Mouse (Mus musculus) midbrain, embryonic 15.5 days (tissue): Measurements from ENCODE around the gene B4galnt1. TPM values are rescaled to one million over a fixed set of nuclear protein-coding genes. Genes with fewer than 3 reads are reported as not detected.
"Not testable (repeated sequence)": the region's sequence is repeated elsewhere in the genome, so short reads cannot be mapped to it uniquely, and the experiment has no call there.

ENCODE experiments used
- ATAC-seq: fragments of 200-750 bp; cut with Nextera tagmentation; replicated peaks from 2 replicates; pipeline ENCODE4 v1.8.0; 2017; ENCODE audit warnings: moderate TSS enrichment
- H3K27ac ChIP-seq: fragments of 300-500 bp; sonication (generic); 2 replicates; pipeline ENCODE4 v1.5.1; 2015; ENCODE audit warnings: mild to moderate bottlenecking, inconsistent platforms
- H3K27me3 ChIP-seq: fragments of 300-500 bp; sonication (generic); replicated peaks from 2 replicates; pipeline ENCODE4 v1.6.1; 2015; ENCODE audit warnings: inconsistent platforms
- H3K36me3 ChIP-seq: fragments of 300-500 bp; sonication (generic); replicated peaks from 2 replicates; pipeline ENCODE4 v1.6.1; 2015; ENCODE audit warnings: inconsistent platforms
- H3K4me1 ChIP-seq: fragments of 300-500 bp; sonication (generic); 2 replicates; pipeline ENCODE4 v1.6.1; 2015; ENCODE audit warnings: inconsistent platforms
- H3K4me2 ChIP-seq: fragments of 300-500 bp; sonication (generic); 2 replicates; pipeline ENCODE4 v1.6.1; 2015; ENCODE audit warnings: inconsistent platforms, mild to moderate bottlenecking, moderate library complexity
- H3K4me3 ChIP-seq: fragments of 300-500 bp; sonication (generic); 2 replicates; pipeline ENCODE4 v1.5.1; 2015; ENCODE audit warnings: mild to moderate bottlenecking, inconsistent platforms
- H3K9ac ChIP-seq: fragments of 300-500 bp; sonication (generic); 2 replicates; pipeline ENCODE4 v1.6.1; 2015; ENCODE audit warnings: mild to moderate bottlenecking, inconsistent platforms
- H3K9me3 ChIP-seq: fragments of 300-500 bp; sonication (generic); 2 replicates; pipeline ENCODE4 v1.6.1; 2016; ENCODE audit warnings: inconsistent platforms
- whole genome bisulfite sequencing: fragments of 180-500 bp; shearing (Covaris S2); methylation state at CpG from one replicate; pipeline ENCODE4 v1.1.7; 2015; ENCODE audit warnings: mixed read lengths; 5-methylcytosine and 5-hydroxymethylcytosine counted together
- polyA plus RNA-seq: library from polyadenylated mRNA; unstranded; fragments of >200 nt; fragmentation: Nextera tagmentation; extraction: Ambion mirVana; gene quantifications from 2 replicates; pipeline ENCODE4 v1.2.1, GENCODE M21; 2015

B4galnt1 gene
- polyA plus RNA-seq, 1 experiment from 2014 or later: 62.2 TPM

DNA sequence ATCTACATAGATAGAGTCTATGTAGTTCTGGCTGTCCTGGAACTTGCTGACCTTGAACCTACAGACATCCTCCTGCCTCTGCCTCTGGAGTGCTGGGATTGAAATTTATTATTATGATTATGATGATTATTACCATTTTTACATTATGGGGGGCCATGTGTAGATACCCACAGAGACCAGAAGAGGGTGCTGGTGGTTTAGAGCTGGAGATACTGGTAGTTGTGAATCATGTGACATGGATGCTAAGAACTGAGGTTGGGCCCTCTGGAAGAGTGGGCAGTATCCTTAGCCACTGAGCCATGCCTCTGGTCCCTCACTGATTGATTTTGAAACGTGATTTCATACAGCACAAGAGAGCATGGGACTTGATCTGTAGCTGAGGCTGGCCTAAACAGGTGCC is 21.4 kb downstream of the B4galnt1 start:
- Histone ChIP-seq H3K4me1 (peaks cover 39% of the 10 kb centered on the region), H3K27me3 (peaks cover 5% of the 10 kb centered on the region; the same call in 1 of the 2 replicates), H3K4me2 (no peak overlapping the region), H3K27ac (no peak overlapping the region), H3K36me3 (0 out of 2 replicates have a peak, but pooled peaks cover 6% of the 10 kb centered on the region), H3K9ac (no peak overlapping the region), H3K4me3 (no peak overlapping the region), H3K9me3 (no peaks in the 10 kb centered on the region)
- ATAC-seq: no peak
- WGBS: 83% methylated on average over 1 of the region's 1 CpGs

DNA sequence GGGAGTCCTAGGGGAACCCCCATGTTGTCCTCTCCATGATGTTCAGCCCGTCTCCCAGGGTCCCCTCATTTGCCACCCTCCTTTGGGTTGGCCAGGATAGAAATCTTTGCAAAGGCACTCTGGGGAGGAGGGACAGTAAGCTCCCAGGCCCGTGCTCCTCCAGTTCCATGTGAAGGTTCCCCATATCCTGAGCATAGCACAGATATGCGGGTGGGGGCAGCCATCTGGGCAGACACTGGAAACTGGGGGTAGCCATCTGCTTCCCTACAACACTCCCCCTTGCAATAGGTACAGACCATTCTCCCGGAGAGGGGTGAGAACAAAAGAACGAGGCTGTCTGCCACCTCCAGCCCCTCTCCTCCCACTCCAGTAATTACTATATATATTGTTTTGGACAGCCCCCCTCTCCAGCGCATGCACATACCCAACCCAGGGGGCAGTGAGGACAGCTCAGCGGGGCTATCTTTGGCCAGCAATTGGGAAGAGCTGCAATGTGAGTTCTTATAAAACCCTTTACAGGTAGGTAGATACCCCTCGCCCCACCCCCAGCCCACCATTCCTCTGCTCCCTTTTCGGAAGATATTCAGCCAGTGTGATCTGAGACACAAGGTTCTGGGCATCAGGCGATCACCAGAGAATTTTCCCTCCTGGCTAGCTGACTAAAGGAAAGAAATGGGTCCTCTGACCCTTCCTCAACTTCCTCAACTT is 22.5 kb downstream of the B4galnt1 start:
- Histone ChIP-seq H3K27ac (no peak overlapping the region), H3K27me3 (peaks cover 5% of the 10 kb centered on the region; the same call in 1 of the 2 replicates), H3K4me2 (peak overlapping the region; percentile 99), H3K4me1 (peaks cover 39% of the 10 kb centered on the region), H3K9ac (peak overlapping the region; percentile 79; the same call in 1 of the 2 replicates), H3K36me3 (peaks cover 9% of the 10 kb centered on the region), H3K4me3 (peak overlapping the region; percentile 71), H3K9me3 (no peaks in the 10 kb centered on the region)
- ATAC-seq: no peak
- 35% methylated on average over 10 of the region's 10 CpGs for WGBS

DNA sequence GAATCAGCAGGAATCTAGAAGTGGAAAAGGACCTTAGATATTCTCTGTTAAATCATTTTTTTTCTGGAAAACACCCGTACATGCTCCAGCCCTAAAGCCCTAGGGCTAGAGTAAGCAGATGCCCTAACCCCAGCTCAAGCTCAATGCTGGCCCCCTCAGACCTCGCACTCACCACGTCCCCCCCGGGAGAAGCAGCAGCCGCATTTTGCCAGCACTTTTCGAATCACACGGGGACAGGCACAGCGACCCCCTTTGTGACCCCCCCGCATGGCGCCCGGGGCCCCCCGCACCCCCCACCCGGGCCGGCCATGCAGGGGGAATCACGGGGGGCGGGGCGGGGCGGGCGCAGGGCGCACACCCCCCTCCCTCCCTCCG is 23.0 kb downstream of the B4galnt1 start:
- Histone ChIP-seq H3K9me3 (no peaks in the 10 kb centered on the region), H3K36me3 (peaks cover 14% of the 10 kb centered on the region), H3K4me3 (peak overlapping the region; percentile 71), H3K9ac (peak overlapping the region; percentile 79), H3K4me1 (peaks cover 39% of the 10 kb centered on the region), H3K27me3 (peaks cover 3% of the 10 kb centered on the region; the same call in 1 of the 2 replicates), H3K4me2 (peak overlapping the region; percentile 99), H3K27ac (peak overlapping the region; percentile 74)
- WGBS: under 1% methylated on average over 19 of the region's 21 CpGs
- peak; percentile 31; the same call in 1 of the 2 replicates for ATAC-seq

DNA sequence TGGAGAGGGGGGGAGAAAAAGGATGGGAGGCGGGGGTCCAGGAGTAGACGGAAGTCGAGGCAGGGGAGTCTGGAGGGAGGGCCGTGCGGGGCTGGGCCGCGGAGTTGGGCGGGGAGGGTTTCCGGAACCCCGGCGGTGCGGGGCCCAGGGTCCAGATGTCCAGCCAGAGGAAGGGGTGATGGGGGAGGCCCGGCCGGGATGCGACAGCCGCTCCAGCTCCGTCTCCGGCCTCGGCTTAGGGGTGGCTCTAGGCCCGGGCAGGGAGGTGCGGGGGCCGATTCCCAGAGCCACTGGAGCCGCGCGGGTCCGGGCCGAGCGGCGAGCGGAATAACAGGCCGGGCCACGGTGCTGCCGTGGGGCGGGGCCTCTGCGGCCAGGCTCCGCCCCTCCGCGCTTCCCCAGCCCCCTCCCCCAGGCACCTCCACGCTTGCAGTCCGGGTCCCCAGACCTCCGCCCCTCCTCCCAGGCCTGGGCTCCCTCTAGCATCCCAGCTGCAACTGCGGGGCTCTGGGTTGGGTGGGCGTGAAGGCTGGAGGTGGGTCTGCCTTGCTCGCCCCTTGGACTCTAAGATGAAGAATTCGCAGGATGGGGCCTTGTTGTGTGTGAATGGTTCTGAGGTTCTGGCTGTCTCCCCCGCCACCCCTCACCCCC is 23.6 kb downstream of the B4galnt1 start:
- Histone ChIP-seq H3K36me3 (peaks cover 15% of the 10 kb centered on the region), H3K4me3 (peak overlapping the region; percentile 71), H3K4me2 (peak overlapping the region; percentile 99), H3K9ac (peak overlapping the region; percentile 79), H3K9me3 (no peaks in the 10 kb centered on the region), H3K27ac (peak overlapping the region; percentile 74), H3K4me1 (peaks cover 35% of the 10 kb centered on the region), H3K27me3 (no peaks in the 10 kb centered on the region)
- ATAC-seq: peak; percentile 81
- WGBS: under 1% methylated on average over 37 of the region's 46 CpGs

DNA sequence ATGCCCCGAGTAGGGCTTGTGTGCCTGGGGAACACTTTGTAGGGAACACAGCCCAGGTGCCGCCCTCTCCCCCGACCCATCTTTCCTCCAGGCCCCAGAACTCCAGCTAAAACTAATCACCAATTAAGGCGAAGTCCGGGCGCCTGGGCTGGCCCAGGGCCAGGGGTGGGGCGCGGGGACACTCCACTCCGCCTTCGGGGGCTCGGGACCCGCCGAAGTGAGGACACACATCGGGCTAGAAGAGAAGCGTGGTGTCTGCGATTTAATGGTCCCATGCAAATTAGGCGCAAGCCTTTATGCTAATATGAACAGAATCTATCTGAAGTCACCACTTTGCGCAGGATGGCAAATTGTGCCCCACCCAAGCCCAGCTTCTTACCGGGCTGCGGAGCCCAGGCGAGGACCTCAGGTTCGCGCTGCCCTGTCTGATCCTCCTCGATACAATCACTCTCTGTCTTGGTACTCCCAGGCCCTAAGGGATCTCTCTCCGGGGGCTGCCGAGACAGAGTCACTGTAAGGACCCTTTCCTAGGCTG is 24.2 kb downstream of the B4galnt1 start:
- Histone ChIP-seq H3K4me3 (peak overlapping the region; percentile 71), H3K36me3 (peaks cover 15% of the 10 kb centered on the region), H3K9me3 (no peaks in the 10 kb centered on the region), H3K9ac (peak overlapping the region; percentile 79), H3K27me3 (no peaks in the 10 kb centered on the region), H3K4me1 (peaks cover 30% of the 10 kb centered on the region), H3K4me2 (peak overlapping the region; percentile 99), H3K27ac (peak overlapping the region; percentile 74; the same call in 1 of the 2 replicates)
- ATAC-seq: peak; percentile 12; the same call in 1 of the 2 replicates
- WGBS: 2% methylated on average over 26 of the region's 26 CpGs

DNA sequence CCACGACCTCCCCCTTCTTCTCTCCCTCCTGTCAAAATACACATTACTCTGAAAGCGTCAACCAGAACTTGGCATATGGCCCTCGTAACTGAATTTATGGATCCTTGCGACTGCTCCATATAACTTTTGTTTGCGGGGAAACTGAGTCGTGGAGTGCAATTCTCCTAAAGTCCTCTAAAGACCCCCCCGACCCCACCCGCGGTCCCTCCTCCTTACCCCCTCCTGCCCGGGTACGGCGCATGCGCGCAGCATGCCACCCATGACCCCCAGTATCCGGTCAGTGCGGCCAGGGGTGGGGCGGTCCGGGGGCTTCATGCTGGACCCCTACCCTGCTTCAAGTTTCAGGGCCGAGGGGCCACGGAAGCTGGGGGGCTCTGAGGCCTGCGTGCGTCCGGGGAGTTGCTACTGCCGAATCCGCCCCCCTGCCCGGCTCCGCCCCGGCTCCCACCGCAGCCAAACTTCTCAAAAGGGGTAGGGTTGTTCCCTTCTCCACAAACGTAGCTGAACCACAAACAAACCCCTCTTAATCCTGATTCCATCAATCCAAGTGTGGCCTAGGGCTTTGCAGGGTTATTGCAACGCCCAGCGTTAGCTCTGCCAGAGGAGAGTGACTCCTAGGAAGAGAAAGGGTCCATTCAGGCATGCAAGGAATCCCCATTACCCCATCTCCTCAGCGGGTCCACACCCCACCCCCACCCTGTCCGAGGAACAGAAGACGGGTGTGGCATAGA is 24.8 kb downstream of the B4galnt1 start, which contains the start of gene Arhgef25:
TSS of gene Arhgef25 (minus strand) at position 433 of the 731 bp plus-strand sequence.
- 0 out of 2 replicates have a peak, but pooled peaks have one; percentile 5 for ATAC-seq
- peaks cover 34% of the 10 kb centered on the region for H3K4me1 ChIP-seq

DNA sequence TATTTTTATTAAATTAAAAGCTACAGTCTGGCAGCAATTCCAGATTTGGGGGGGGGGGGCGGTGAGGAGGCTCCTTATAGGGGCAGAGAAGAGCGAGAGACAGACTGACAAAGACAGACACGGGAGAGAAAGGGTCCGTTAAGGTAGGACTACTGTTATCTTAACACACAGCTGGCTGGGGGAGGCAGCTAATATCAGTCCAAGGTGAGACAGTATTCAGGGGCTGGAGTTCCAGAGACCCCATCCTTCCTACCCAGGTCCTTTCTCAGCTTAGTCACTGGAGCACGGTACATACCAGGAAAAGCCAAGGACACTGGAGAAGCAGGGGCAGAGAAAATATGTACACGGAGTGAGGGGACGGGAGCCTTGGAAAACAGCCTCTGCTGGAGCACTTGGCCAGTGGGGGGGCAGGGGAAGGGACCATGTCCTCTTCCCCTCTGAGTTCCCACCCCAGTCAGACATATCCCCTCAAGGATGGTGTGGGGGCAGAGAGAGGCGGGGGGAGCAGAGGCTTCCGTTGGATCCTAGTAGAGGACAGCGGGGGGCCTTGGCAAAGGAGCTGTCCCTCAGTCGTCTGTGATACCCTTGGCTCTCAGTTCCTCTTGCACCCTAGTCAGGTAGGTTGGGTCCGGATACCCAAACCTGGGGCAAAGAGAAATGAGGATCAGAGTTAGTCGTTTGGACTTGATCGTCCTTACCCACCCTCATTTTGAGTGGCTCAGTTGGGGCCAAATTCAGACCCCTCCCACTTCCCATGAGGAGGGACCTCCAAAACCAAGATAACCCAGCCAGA is 25.6 kb downstream of the B4galnt1 start:
- Histone ChIP-seq H3K27ac (no peak overlapping the region), H3K27me3 (no peaks in the 10 kb centered on the region), H3K9ac (no peak overlapping the region), H3K4me2 (peak overlapping the region; percentile 99; the same call in 1 of the 2 replicates), H3K9me3 (no peaks in the 10 kb centered on the region), H3K4me3 (no peak overlapping the region), H3K36me3 (peaks cover 15% of the 10 kb centered on the region), H3K4me1 (peaks cover 38% of the 10 kb centered on the region)
- 35% methylated on average over 14 of the region's 14 CpGs for WGBS
- ATAC-seq: no peak

More for the DNA sequence above, 24.8 kb downstream of the B4galnt1 start, which contains the start of gene Arhgef25:
- Histone ChIP-seq H3K9ac (peak within 1 kb of the TSS; percentile 79), H3K27ac (peak within 1 kb of the TSS; percentile 74; the same call in 1 of the 2 replicates), H3K27me3 (no peaks in the 10 kb centered on the region), H3K4me3 (peak within 1 kb of the TSS; percentile 71), H3K9me3 (no peaks in the 10 kb centered on the region), H3K36me3 (peaks cover 15% of the 10 kb centered on the region), H3K4me2 (peak within 1 kb of the TSS; percentile 99)
- WGBS: 1% methylated on average over 34 of the region's 35 CpGs

DNA sequence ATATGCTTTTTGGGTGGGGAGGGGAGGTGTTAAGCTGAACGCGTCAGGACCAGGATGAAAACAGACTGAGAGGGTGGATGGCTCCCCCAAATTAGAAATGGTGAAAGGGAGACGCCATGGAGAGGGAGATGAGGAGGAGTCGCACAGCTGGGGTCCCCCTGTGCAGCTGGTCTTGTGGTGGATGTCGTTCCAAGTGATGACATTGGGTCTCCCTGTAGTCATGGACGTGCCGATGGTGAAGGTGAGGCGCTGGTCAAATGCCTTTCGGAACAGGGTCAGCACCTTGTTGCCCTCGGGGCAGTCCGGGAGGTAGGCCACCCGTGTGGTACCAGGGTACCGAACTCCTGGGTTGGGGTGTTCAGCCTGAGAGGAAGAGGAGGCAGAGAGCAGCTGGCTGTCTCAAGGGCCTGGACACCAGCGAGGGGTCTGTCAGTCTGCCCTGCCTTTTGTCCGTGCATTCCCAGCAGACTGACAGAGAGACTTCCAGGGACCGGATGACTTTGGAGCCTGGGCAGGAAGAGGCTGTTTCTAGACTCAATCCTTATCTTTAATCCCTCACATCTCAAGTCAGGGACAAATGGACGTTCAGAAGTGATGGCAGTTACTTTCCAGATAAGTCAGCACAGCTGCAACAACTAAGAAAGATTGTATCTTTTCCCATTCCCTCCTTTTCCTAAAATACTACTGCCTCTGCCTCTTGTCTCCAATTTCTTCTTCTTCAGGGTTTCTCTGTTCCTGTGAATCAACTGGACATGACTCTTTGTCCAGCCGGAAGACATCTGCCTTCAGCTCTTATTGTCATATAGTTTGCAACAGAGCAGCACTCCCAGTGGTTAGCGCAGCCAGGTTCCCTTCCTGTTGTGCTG is 26.4 kb downstream of the B4galnt1 start:
- WGBS: 75% methylated on average over 19 of the region's 19 CpGs
- Histone ChIP-seq H3K4me3 (no peak overlapping the region), H3K36me3 (peaks cover 15% of the 10 kb centered on the region), H3K9ac (no peak overlapping the region), H3K4me2 (no peak overlapping the region), H3K27ac (no peak overlapping the region), H3K4me1 (peaks cover 44% of the 10 kb centered on the region), H3K9me3 (no peaks in the 10 kb centered on the region), H3K27me3 (no peaks in the 10 kb centered on the region)
- ATAC-seq: no peak

DNA sequence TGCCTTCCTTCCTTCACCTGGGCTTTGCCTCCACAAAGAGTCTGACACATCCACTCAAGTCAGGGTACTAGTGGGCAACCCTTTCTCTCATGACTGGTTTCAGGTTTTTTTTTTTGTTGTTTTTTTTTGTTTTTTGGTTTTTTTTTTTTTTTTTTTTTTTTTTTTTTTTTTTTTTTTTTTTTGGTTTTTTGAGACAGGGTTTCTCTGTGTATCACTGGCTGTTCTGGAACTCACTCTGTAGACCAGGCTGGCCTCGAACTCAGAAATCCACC is 27.0 kb downstream of the B4galnt1 start:
- H3K4me2 ChIP-seq, ATAC-seq, H3K27ac ChIP-seq, H3K9ac ChIP-seq, H3K4me3 ChIP-seq, H3K27me3 ChIP-seq, H3K9me3 ChIP-seq: not testable (repeated sequence)
- peaks cover 49% of the 10 kb centered on the region for H3K4me1 ChIP-seq
- peaks cover 15% of the 10 kb centered on the region for H3K36me3 ChIP-seq
- WGBS: 71% methylated on average over 1 of the region's 1 CpGs

DNA sequence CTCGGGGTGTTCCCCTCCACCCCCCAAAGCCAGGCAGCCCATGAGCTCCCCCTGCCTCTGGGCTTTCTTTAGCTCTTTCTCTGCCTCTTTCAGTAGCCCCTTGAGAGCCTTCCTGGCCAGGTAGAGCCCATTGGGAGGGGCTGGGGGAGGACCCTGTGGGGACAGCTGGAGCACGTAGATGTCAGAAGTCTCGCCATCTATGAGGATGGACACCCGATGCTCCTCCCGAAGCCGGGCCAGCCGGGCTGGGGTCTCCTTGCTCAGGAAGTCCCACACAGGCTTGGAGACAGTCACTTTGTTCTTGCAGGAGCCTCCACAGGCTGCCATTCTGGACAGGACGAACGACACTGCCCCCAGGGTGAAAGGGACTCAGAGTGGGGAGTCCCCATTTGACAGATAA is 28.0 kb downstream of the B4galnt1 start:
- ATAC-seq: no peak
- 89% methylated on average over 9 of the region's 9 CpGs for WGBS
- Histone ChIP-seq H3K9me3 (no peaks in the 10 kb centered on the region), H3K4me2 (no peak overlapping the region), H3K4me3 (no peak overlapping the region), H3K36me3 (peaks cover 15% of the 10 kb centered on the region), H3K9ac (no peak overlapping the region), H3K4me1 (peaks cover 40% of the 10 kb centered on the region), H3K27ac (no peak overlapping the region), H3K27me3 (no peaks in the 10 kb centered on the region)
